In the genomic region with DNA sequence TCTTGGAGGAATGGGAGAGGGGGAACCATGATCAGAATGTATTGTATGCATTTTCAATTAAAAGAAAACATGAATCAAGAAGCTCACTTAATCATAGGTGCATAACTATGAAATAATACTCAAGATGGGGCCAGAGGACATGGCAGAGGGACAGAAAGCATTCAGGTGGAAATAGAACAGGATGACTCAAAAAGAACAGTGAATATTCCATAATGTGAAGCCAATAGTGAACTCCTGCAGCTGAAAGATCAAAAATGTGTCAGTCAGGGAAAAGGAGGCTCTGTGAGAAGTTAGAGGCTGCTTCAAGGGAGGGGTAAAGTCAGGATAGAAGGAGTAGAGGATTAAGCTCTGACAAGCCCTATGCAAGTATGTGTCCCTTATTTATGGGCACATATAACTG, we compare ENCODE assay signal across 28 mouse cellular contexts. TPM values are rescaled to one million over a fixed set of nuclear protein-coding genes. Genes with fewer than 3 reads are reported as not detected.
DNase-seq lines count a peak whose midpoint lies in the region; ATAC-seq and TF ChIP-seq lines count a peak whose summit lies in the region.
"Had no signal": no experiment of that assay in that cellular context is flagged by ENCODE, and none has a peak within 500 bp of the region (broad histone marks: within the 10 kb centered on the region; RNA-seq: fewer than 3 reads in every experiment).

No protein-coding gene starts in this region.

- no peaks in the 10 kb centered on the region for H3K9me3 ChIP-seq in midbrain, embryonic 11.5 days (ENCODE audit: control insufficient read depth, low read length)
- H3K9me3 ChIP-seq in midbrain, embryonic 15.5 days = no peaks in the 10 kb centered on the region
- H3K9me3 ChIP-seq: embryonic facial prominence, embryonic 12.5 days; embryonic facial prominence, embryonic 15.5 days; G1E; heart, embryonic 13.5 days had no signal

- no peak for TF ChIP-seq CTCF in gastrocnemius, adult 2 months (IDR thresholded peaks at IDR 0.05)
- TF ChIP-seq CTCF in bone marrow macrophage, adult 2 months (IDR thresholded peaks at IDR 0.05; ENCODE audit: low read depth, low read length) = no peak

- DNase-seq in cerebellum, adult 11-12 months = peak; percentile 16
- DNase-seq in cerebellum, adult 8-10 months = no peak
- DNase-seq in gastrocnemius, adult 2 months = no peak
- no peak for DNase-seq in gastrocnemius, postnatal 10 days
- DNase-seq in midbrain, embryonic 11.5 days (ENCODE audit: low spot score, missing footprints) = no peak
- DNase-seq in spleen, postnatal 4 days (ENCODE audit: low spot score in 2 of 2) = no peak
- DNase-seq: adrenal gland, postnatal 10 days; adrenal gland, postnatal 36 days; B cell, adult 2 months; cerebellum, adult 9-11 months; gastrocnemius, postnatal 14 days; heart, adult 11 months; heart, postnatal 14 days; heart, postnatal 4 days; kidney, adult 18-20 months had no signal

- no peak overlapping the region for H3K9ac ChIP-seq in midbrain, embryonic 11.5 days (ENCODE audit: low read length)
- H3K9ac ChIP-seq in midbrain, embryonic 15.5 days = no peak overlapping the region
- H3K9ac ChIP-seq: embryonic facial prominence, embryonic 12.5 days; embryonic facial prominence, embryonic 15.5 days; heart, embryonic 13.5 days; hindbrain, embryonic 14.5 days had no signal

- no peaks in the 10 kb centered on the region for H3K27me3 ChIP-seq in midbrain, embryonic 11.5 days (ENCODE audit: control insufficient read depth, insufficient read depth, low read length)
- no peaks in the 10 kb centered on the region for H3K27me3 ChIP-seq in midbrain, embryonic 15.5 days (replicated peaks)
- H3K27me3 ChIP-seq: CH12.LX; embryonic facial prominence, embryonic 12.5 days; embryonic facial prominence, embryonic 15.5 days; heart, embryonic 13.5 days had no signal

- no peak overlapping the region for H3K4me2 ChIP-seq in midbrain, embryonic 11.5 days
- no peak overlapping the region for H3K4me2 ChIP-seq in midbrain, embryonic 15.5 days
- H3K4me2 ChIP-seq: embryonic facial prominence, embryonic 12.5 days; embryonic facial prominence, embryonic 15.5 days; heart, embryonic 13.5 days; hindbrain, embryonic 14.5 days had no signal

- H3K27ac ChIP-seq in gastrocnemius, adult 2 months = peak overlapping the region; percentile 35; the same call in 1 of the 2 replicates
- peak overlapping the region; percentile 20 for H3K27ac ChIP-seq in midbrain, embryonic 11.5 days (ENCODE audit: low read depth, low read length)
- H3K27ac ChIP-seq in midbrain, embryonic 15.5 days = no peak overlapping the region
- peak overlapping the region; percentile 4; the same call in 1 of the 2 replicates for H3K27ac ChIP-seq in bone marrow macrophage, adult 2 months (ENCODE audit: insufficient read depth, low read depth, low read length)
- H3K27ac ChIP-seq: embryonic facial prominence, embryonic 12.5 days; embryonic facial prominence, embryonic 15.5 days; heart, embryonic 13.5 days; hindbrain, embryonic 14.5 days; hindbrain, postnatal 0 days had no signal

- no peak for ATAC-seq in midbrain, embryonic 11.5 days (ENCODE audit: low FRiP score)
- no peak for ATAC-seq in midbrain, embryonic 15.5 days (replicated peaks)
- ATAC-seq: forebrain, embryonic 14.5 days; hindbrain, postnatal 0 days; inflammation-experienced regulatory T-cells, adult 6 months; intestine, embryonic 16.5 days; Patski had no signal

- H3K36me3 ChIP-seq in midbrain, embryonic 11.5 days (ENCODE audit: control insufficient read depth, insufficient read depth, low read length) = no peaks in the 10 kb centered on the region
- no peaks in the 10 kb centered on the region for H3K36me3 ChIP-seq in midbrain, embryonic 15.5 days (replicated peaks)
- H3K36me3 ChIP-seq: embryonic facial prominence, embryonic 12.5 days; embryonic facial prominence, embryonic 15.5 days had no signal

- no peak overlapping the region for H3K4me3 ChIP-seq in gastrocnemius, adult 2 months
- no peak overlapping the region for H3K4me3 ChIP-seq in midbrain, embryonic 11.5 days (ENCODE audit: low read depth, low read length)
- no peak overlapping the region for H3K4me3 ChIP-seq in midbrain, embryonic 15.5 days
- H3K4me3 ChIP-seq in bone marrow macrophage, adult 2 months (ENCODE audit: insufficient read depth, low read length) = no peak overlapping the region
- H3K4me3 ChIP-seq: embryonic facial prominence, embryonic 12.5 days; embryonic facial prominence, embryonic 15.5 days; heart, embryonic 13.5 days had no signal

- TF ChIP-seq POLR2A in bone marrow macrophage, adult 2 months (IDR thresholded peaks at IDR 0.05; ENCODE audit: borderline replicate concordance, low read depth, low read length) = no peak

- intact Hi-C loops in gastrocnemius, adult 2 months (cut with DNase I) = no loop called here

- no peaks in the 10 kb centered on the region; the same call in 1 of the 2 replicates for H3K4me1 ChIP-seq in midbrain, embryonic 11.5 days (ENCODE audit: control insufficient read depth, insufficient read depth, low read length)
- H3K4me1 ChIP-seq in midbrain, embryonic 15.5 days = peaks cover 3% of the 10 kb centered on the region; the same call in 1 of the 2 replicates
- H3K4me1 ChIP-seq in bone marrow macrophage, adult 2 months (ENCODE audit: control insufficient read depth, insufficient read depth, low read length) = peaks cover 10% of the 10 kb centered on the region
- H3K4me1 ChIP-seq: embryonic facial prominence, embryonic 12.5 days; embryonic facial prominence, embryonic 15.5 days; heart, embryonic 13.5 days had no signal

RNA-seq across cellular contexts. Expression of gene Fundc1, which starts 6.4 kb away (rescaled TPM):
- 10 to 100 TPM; 24.7 to 33.2 TPM for total RNA-seq in gastrocnemius, adult 2 months (2021)
- 10 to 100 TPM; 23.7 TPM for total RNA-seq in gastrocnemius, postnatal 10 days (2021)
- polyA plus RNA-seq in midbrain, embryonic 11.5 days (2014; fragmentation: Nextera tagmentation; extraction: Ambion mirVana) = 50.3 and 53.6 TPM in 2 replicates
- 58.9 and 59.8 TPM in 2 replicates for polyA plus RNA-seq in midbrain, embryonic 15.5 days (2015; fragmentation: Nextera tagmentation; extraction: Ambion mirVana)
- 57.5 and 60.2 TPM in 2 replicates for polyA plus RNA-seq in bone marrow macrophage, adult 2 months (2012; ENCODE audit: insufficient read depth, insufficient read length, missing spikeins)
